Mouse (Mus musculus): ENCODE results near the gene Slc39a7.

DNA sequence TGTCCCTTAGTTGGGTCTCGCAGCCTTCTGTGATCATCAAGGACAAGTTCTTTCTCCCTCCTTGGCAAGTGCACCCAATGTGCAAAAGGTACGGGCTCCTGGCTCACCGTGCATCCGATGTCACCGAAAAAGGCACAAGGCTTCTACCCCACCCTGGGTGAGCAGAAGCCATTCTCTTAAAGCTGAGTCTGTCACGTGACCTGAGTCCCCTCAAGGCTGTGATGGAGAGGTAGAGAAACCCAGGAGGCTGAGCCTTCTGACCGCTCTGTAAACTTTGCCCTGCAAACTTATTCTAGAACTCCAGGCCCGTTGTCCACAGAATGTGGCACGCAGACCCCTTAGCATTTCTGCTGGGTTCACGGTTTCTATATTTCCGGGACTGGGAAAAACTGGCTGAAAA lies 47.5 kb upstream of the Slc39a7 start:
- TF ChIP-seq CTCF (IDR thresholded peaks at IDR 0.05; ENCODE audit: low read depth, low read length) (no peak), POLR2A (IDR thresholded peaks at IDR 0.05; ENCODE audit: insufficient read depth, low read length) (no peak)
